Mouse (Mus musculus) ES-E14 (cell line): ENCODE data around the gene Mettl18.

Experiments
- CHD2 ChIP-seq: IDR thresholded peaks from 2 replicates; pipeline ENCODE4 v1.6.1; 2014; ENCODE audit warnings: mild to moderate bottlenecking, low read depth, low read length, inconsistent platforms
- HCFC1 ChIP-seq: IDR thresholded peaks from 2 replicates; pipeline ENCODE4 v1.6.1; 2012; ENCODE audit warnings: low read length, inconsistent platforms, borderline replicate concordance; ENCODE audit not compliant: insufficient read depth
- MAFK ChIP-seq: IDR thresholded peaks from 2 replicates; pipeline ENCODE4 v1.6.1; 2014; ENCODE audit warnings: mild to moderate bottlenecking, low read depth, low read length, inconsistent platforms; ENCODE audit not compliant: insufficient read depth
- ZC3H11A ChIP-seq: IDR thresholded peaks from 2 replicates; pipeline ENCODE4 v1.6.1; 2012; ENCODE audit warnings: low read depth, mild to moderate bottlenecking, inconsistent platforms, low read length, borderline replicate concordance
- ZNF384 ChIP-seq: IDR thresholded peaks from 2 replicates; pipeline ENCODE4 v1.6.1; 2012; ENCODE audit warnings: low read depth, low read length, inconsistent platforms

- TF ChIP-seq ZNF384 (no peak), MAFK (no peak), ZC3H11A (no peak), HCFC1 (no peak), CHD2 (0 out of 2 replicates have a peak, but pooled peaks have one; percentile 19)
These were observed 9.6 kb downstream of the Mettl18 start for GRCm38 (mm10) chr1:164004311-164004710.
